Mouse (Mus musculus) kidney, embryonic 14.5 days (tissue): ENCODE results near the gene Gm6096. TPM values are rescaled to one million over a fixed set of nuclear protein-coding genes. Genes with fewer than 3 reads are reported as not detected.
A peak's percentile ranks its signal among the peaks of the same experiment; 100 is the strongest.

Source experiments
- ATAC-seq: fragments of 200-750 bp; cut with Nextera tagmentation; 2 replicates; pipeline ENCODE4 v1.8.0; 2017; ENCODE audit warnings: moderate number of reproducible peaks, mild to moderate bottlenecking, moderate TSS enrichment, moderate library complexity; ENCODE audit not compliant: low FRiP score, low TSS enrichment
- H3K27ac ChIP-seq: fragments of 300-500 bp; sonication (generic); 2 replicates; pipeline ENCODE4 v1.5.1; 2014; ENCODE audit warnings: low read depth, mild to moderate bottlenecking, low read length, moderate library complexity, mixed read lengths
- H3K27me3 ChIP-seq: fragments of 300-500 bp; sonication (generic); 2 replicates; pipeline ENCODE4 v1.6.1; 2014; ENCODE audit warnings: mild to moderate bottlenecking, low read length; ENCODE audit not compliant: control insufficient read depth, insufficient read depth
- H3K36me3 ChIP-seq: fragments of 300-500 bp; sonication (generic); 2 replicates; pipeline ENCODE4 v1.6.1; 2014; ENCODE audit warnings: low read length, mixed read lengths; ENCODE audit not compliant: control insufficient read depth, insufficient read depth
- H3K4me1 ChIP-seq: fragments of 300-500 bp; sonication (generic); 2 replicates; pipeline ENCODE4 v1.6.1; 2014; ENCODE audit warnings: low read length, mixed read lengths; ENCODE audit not compliant: control insufficient read depth, insufficient read depth
- H3K4me2 ChIP-seq: fragments of 300-500 bp; sonication (generic); replicated peaks from 2 replicates; pipeline ENCODE4 v1.6.1; 2014; ENCODE audit warnings: low read depth, mild to moderate bottlenecking, low read length
- H3K4me3 ChIP-seq: fragments of 300-500 bp; sonication (generic); 2 replicates; pipeline ENCODE4 v1.5.1; 2014; ENCODE audit warnings: mild to moderate bottlenecking, low read length
- H3K9ac ChIP-seq: fragments of 300-500 bp; sonication (generic); 2 replicates; pipeline ENCODE4 v1.6.1; 2014; ENCODE audit warnings: low read depth, mild to moderate bottlenecking, low read length, moderate library complexity
- H3K9me3 ChIP-seq: fragments of 300-500 bp; sonication (generic); 2 replicates; pipeline ENCODE4 v1.6.1; 2016; ENCODE audit warnings: low read length; ENCODE audit not compliant: control insufficient read depth
- WGBS: fragments of 180-500 bp; shearing (Covaris S2); extraction: QIAGEN DNeasy Blood & Tissue Kit; methylation state at CpG from one replicate; pipeline ENCODE4 v1.1.7; 2014; 5-methylcytosine and 5-hydroxymethylcytosine counted together
- polyA plus RNA-seq: library from polyadenylated mRNA; unstranded; fragments of >200 nt; fragmentation: Nextera tagmentation; extraction: Ambion mirVana; gene quantifications from 2 replicates; pipeline ENCODE4 v1.2.1, GENCODE M21; 2014

The Gm6096 gene
- polyA plus RNA-seq, 1 experiment from 2014 or later, result not detected

- Histone ChIP-seq H3K9ac (no peak overlapping the region), H3K36me3 (peaks cover 100% of the 10 kb centered on the region), H3K4me2 (no peak overlapping the region), H3K9me3 (no peaks in the 10 kb centered on the region), H3K4me3 (no peak overlapping the region), H3K27ac (no peak overlapping the region), H3K27me3 (no peaks in the 10 kb centered on the region), H3K4me1 (no peaks in the 10 kb centered on the region)
- ATAC-seq, result no peak
- 91% methylated on average over 9 of the region's 9 CpGs for WGBS
These were observed 29.1 kb upstream of the Gm6096 start for GRCm38 (mm10) chr7:34221594-34222250.

- WGBS, result 89% methylated on average over 10 of the region's 10 CpGs
- no peaks in the 10 kb centered on the region for H3K9me3 ChIP-seq
- no peaks in the 10 kb centered on the region for H3K4me1 ChIP-seq
- peaks cover 99% of the 10 kb centered on the region for H3K36me3 ChIP-seq
- H3K27ac ChIP-seq, result no peak overlapping the region
- no peak for ATAC-seq
- H3K4me3 ChIP-seq, result no peak overlapping the region
- no peak overlapping the region for H3K9ac ChIP-seq
- H3K4me2 ChIP-seq, result no peak overlapping the region
- H3K27me3 ChIP-seq, result no peaks in the 10 kb centered on the region
These were observed 28.5 kb upstream of the Gm6096 start for GRCm38 (mm10) chr7:34222340-34222739.

- peaks cover 90% of the 10 kb centered on the region for H3K36me3 ChIP-seq
- no peaks in the 10 kb centered on the region for H3K9me3 ChIP-seq
- H3K4me1 ChIP-seq, result peaks cover 6% of the 10 kb centered on the region; the same call in 1 of the 2 replicates
- H3K9ac ChIP-seq, result no peak overlapping the region
- H3K27ac ChIP-seq, result no peak overlapping the region
- no peak overlapping the region for H3K4me3 ChIP-seq
- ATAC-seq, result no peak
- no peak overlapping the region for H3K4me2 ChIP-seq
- H3K27me3 ChIP-seq, result no peaks in the 10 kb centered on the region
- WGBS, result 91% methylated on average over 6 of the region's 6 CpGs
These were observed 26.5 kb upstream of the Gm6096 start for GRCm38 (mm10) chr7:34224308-34224707.

DNA sequence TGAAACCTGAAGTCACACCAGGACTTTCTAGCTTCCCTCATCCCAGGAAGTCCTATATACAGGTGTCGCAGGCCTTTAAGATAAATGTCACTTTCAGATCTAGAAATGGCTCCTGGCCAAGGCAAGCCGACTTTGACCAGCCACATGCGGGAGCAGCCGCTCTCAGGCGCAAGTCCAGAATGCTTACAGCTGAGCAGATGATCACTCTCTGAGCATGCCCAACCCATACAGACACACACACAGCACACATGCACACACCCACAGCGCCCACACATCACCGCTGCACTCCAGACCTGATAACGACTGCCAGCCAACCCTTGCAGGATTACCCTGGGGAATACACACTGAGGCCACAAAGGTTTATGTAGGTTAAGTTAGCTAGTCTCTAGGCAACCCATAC, 24.8 kb upstream of the Gm6096 start:
- no peak overlapping the region for H3K27ac ChIP-seq
- WGBS, result 82% methylated on average over 8 of the region's 8 CpGs
- H3K4me1 ChIP-seq, result peaks cover 6% of the 10 kb centered on the region; the same call in 1 of the 2 replicates
- H3K36me3 ChIP-seq, result peaks cover 72% of the 10 kb centered on the region
- no peak overlapping the region for H3K4me2 ChIP-seq
- H3K27me3 ChIP-seq, result no peaks in the 10 kb centered on the region
- no peak overlapping the region for H3K4me3 ChIP-seq
- no peak overlapping the region for H3K9ac ChIP-seq
- ATAC-seq, result no peak
- no peaks in the 10 kb centered on the region for H3K9me3 ChIP-seq

- Histone ChIP-seq H3K4me2 (no peak overlapping the region), H3K4me3 (no peak overlapping the region), H3K27me3 (no peaks in the 10 kb centered on the region), H3K36me3 (peaks cover 64% of the 10 kb centered on the region), H3K9me3 (no peaks in the 10 kb centered on the region), H3K9ac (no peak overlapping the region), H3K4me1 (peaks cover 6% of the 10 kb centered on the region; the same call in 1 of the 2 replicates), H3K27ac (no peak overlapping the region)
- WGBS, result 90% methylated on average over 12 of the region's 12 CpGs
- no peak for ATAC-seq
These were observed 24.0 kb upstream of the Gm6096 start for GRCm38 (mm10) chr7:34226846-34227245.

DNA sequence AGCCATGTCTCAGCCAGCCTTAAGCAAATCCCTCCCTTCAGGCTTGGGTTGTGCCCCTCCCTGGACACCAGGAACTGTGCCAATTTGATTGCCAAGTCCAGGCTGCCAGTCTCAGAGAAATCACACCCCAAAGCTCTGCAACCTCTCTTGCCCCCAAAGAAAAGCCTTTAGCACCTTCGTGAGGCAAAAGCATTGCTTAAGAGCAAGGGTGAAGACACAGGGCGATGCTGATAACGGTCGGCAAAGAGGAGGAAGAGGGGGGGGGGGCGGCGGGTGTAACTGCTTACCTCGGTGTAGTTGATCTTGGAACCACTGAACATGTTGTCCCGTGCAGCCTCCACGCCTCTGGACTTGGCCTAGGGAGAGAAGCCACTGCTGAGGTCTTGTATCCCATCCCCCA, 22.2 kb upstream of the Gm6096 start:
- Histone ChIP-seq H3K4me2 (peak overlapping the region; percentile 58; the same call in 1 of the 2 replicates), H3K27me3 (no peaks in the 10 kb centered on the region), H3K4me1 (peaks cover 8% of the 10 kb centered on the region; the same call in 1 of the 2 replicates), H3K9ac (no peak overlapping the region; the same call in 1 of the 2 replicates), H3K27ac (no peak overlapping the region), H3K9me3 (no peaks in the 10 kb centered on the region), H3K36me3 (peaks cover 46% of the 10 kb centered on the region), H3K4me3 (peak overlapping the region; percentile 64; the same call in 1 of the 2 replicates)
- no peak for ATAC-seq
- WGBS, result 43% methylated on average over 7 of the region's 9 CpGs

GRCm38 (mm10) chr7:34229153-34229552, 21.7 kb upstream of the Gm6096 start:
- Histone ChIP-seq H3K9ac (peak overlapping the region; percentile 78), H3K36me3 (peaks cover 41% of the 10 kb centered on the region), H3K9me3 (no peaks in the 10 kb centered on the region), H3K4me1 (peaks cover 9% of the 10 kb centered on the region; the same call in 1 of the 2 replicates), H3K4me3 (peak overlapping the region; percentile 64), H3K4me2 (peak overlapping the region; percentile 58), H3K27me3 (no peaks in the 10 kb centered on the region), H3K27ac (no peak overlapping the region)
- no peak for ATAC-seq
- 15% methylated on average over 4 of the region's 5 CpGs for WGBS

DNA sequence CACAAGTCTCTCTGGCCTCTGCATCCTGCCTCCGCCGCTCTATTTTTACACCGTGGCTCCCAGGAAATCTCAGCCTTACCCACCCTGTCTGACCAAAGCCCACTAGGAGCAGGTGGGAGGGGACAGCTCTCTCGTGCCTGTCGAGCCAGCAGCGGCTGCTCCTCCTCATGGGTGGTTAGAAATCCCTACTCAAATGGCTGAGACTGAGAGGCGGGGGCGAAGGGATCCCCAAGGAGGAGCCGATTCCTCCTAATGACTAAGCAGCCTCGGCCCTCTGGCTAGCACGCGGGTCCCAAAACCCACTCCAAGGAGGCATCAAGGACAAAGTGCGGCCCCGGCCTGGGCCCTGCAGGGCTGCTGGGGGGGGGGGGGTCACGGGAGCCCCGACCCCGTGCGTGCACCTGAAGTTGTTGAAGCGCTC, 21.1 kb upstream of the Gm6096 start:
- under 1% methylated on average over 19 of the region's 19 CpGs for WGBS
- peak overlapping the region; percentile 58 for H3K4me2 ChIP-seq
- peak; percentile 40 for ATAC-seq
- H3K4me1 ChIP-seq, result peaks cover 9% of the 10 kb centered on the region; the same call in 1 of the 2 replicates
- H3K9me3 ChIP-seq, result no peaks in the 10 kb centered on the region
- peaks cover 36% of the 10 kb centered on the region for H3K36me3 ChIP-seq
- peak overlapping the region; percentile 78 for H3K9ac ChIP-seq
- peak overlapping the region; percentile 76 for H3K27ac ChIP-seq
- H3K4me3 ChIP-seq, result peak overlapping the region; percentile 64
- H3K27me3 ChIP-seq, result no peaks in the 10 kb centered on the region

DNA sequence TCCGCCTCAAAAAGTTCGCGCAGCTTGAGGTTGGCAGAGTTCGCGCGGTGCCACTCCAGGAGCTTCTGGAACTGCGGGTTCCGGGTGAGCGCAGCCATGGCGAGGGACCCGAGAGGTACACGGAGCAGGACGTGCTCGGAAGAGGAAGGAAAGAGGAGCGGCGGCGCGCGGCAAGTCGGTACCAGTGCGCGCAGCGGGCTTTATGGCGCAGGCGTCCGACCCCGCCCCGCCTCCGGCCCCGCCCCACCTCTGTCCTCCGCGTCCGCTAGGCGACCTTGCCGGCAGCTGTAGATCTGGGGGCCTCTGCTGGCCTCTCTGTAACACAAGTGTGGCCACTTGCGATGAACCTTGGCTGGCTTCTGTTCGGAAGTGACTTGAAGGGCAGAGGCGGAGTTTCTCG, 20.7 kb upstream of the Gm6096 start, which contains the start of gene Gpi1:
Gpi1 (minus strand) TSS at position 221 of the 400 bp plus-strand sequence.
- peak within 1 kb of the TSS; percentile 78 for H3K9ac ChIP-seq
- H3K9me3 ChIP-seq, result no peaks in the 10 kb centered on the region
- H3K27ac ChIP-seq, result peak within 1 kb of the TSS; percentile 76
- H3K4me2 ChIP-seq, result peak within 1 kb of the TSS; percentile 58
- H3K4me3 ChIP-seq, result peak within 1 kb of the TSS; percentile 64
- H3K27me3 ChIP-seq, result no peaks in the 10 kb centered on the region
- H3K4me1 ChIP-seq, result peaks cover 12% of the 10 kb centered on the region; the same call in 1 of the 2 replicates
- ATAC-seq, result peak; percentile 77
- peaks cover 32% of the 10 kb centered on the region for H3K36me3 ChIP-seq
- under 1% methylated on average over 38 of the region's 39 CpGs for WGBS
